Mouse (Mus musculus): ENCODE measurements at regions not wholly inside any gene's neighbourhood (a gene's known extent, or its start where the extent isn't known, plus 50 kb on each side); places are given as distances from the start of the nearest gene placed in this dataset.

- TF ChIP-seq POLR2A (IDR thresholded peaks at IDR 0.05; ENCODE audit: low read depth, low read length) (no peak), CTCF (IDR thresholded peaks at IDR 0.05; ENCODE audit: borderline replicate concordance, insufficient read depth, low read length) (no peak)
These were observed 299.7 kb downstream of the Bcl11a start for GRCm38 (mm10) chr11:24377530-24377929.

All from embryonic fibroblast, embryonic 13.5 days (primary cell).